Mouse (Mus musculus) MEL (cell line): ENCODE measurements at regions not wholly inside any gene's neighbourhood (a gene's known extent, or its start where the extent isn't known, plus 50 kb on each side); places are given as distances from the start of the nearest gene placed in this dataset.

Experiments used
- DNase-seq: peaks from one replicate; pipeline ENCODE4 v3.0.0; 2011; ENCODE audit warnings: low read depth, low spot score
- H3K27ac ChIP-seq: 2 replicates; pipeline ENCODE4 v1.5.1; 2012; ENCODE audit warnings: low read depth, mild to moderate bottlenecking, control low read depth, low read length, moderate library complexity; ENCODE audit not compliant: control insufficient read depth
- H3K27me3 ChIP-seq, 2 experiments: fragments of 150-350 bp in 1 of 2; sonication (generic) in 1 of 2; 2 replicates each; pipeline ENCODE4 v1.6.1; 2012; ENCODE audit warnings: low read length in 2 of 2, mild to moderate bottlenecking in 2 of 2, improper control_type of control experiment in 1 of 2, moderate library complexity in 1 of 2; ENCODE audit not compliant: insufficient read depth in 2 of 2, control insufficient read depth in 1 of 2
- H3K36me3 ChIP-seq, 2 experiments: 2 replicates each; pipeline ENCODE4 v1.6.1; 2012 to 2014; ENCODE audit warnings: low read length in 2 of 2, improper control_type of control experiment in 1 of 2, inconsistent platforms in 1 of 2, mild to moderate bottlenecking in 1 of 2; ENCODE audit not compliant: insufficient read depth in 2 of 2, control insufficient read depth in 1 of 2
- H3K4me1 ChIP-seq, 2 experiments: fragments of 150-350 bp in 1 of 2; sonication (generic) in 1 of 2; 2 replicates each; pipeline ENCODE4 v1.6.1; 2012; ENCODE audit warnings: low read length in 2 of 2, improper control_type of control experiment in 1 of 2, mild to moderate bottlenecking in 1 of 2; ENCODE audit not compliant: insufficient read depth in 2 of 2, control insufficient read depth in 1 of 2
- H3K4me3 ChIP-seq, 2 experiments: fragments of 150-350 bp in 1 of 2; sonication (generic) in 1 of 2; 2 replicates each; pipeline ENCODE4 v1.5.1; 2012; ENCODE audit warnings: low read depth in 2 of 2, low read length in 2 of 2, mild to moderate bottlenecking in 2 of 2, moderate library complexity in 2 of 2, control low read depth in 1 of 2, improper control_type of control experiment in 1 of 2; ENCODE audit not compliant: control insufficient read depth in 1 of 2, insufficient read depth in 1 of 2
- H3K79me2 ChIP-seq: 2 replicates; pipeline ENCODE4 v1.6.1; 2012; ENCODE audit warnings: mild to moderate bottlenecking, low read length, moderate library complexity; ENCODE audit not compliant: control insufficient read depth, poor library complexity, insufficient read depth
- H3K9ac ChIP-seq: 2 replicates; pipeline ENCODE4 v1.6.1; 2012; ENCODE audit warnings: low read depth, mild to moderate bottlenecking, control low read depth, low read length, moderate library complexity; ENCODE audit not compliant: control insufficient read depth, poor library complexity, severe bottlenecking
- H3K9me3 ChIP-seq: fragments of 150-350 bp; sonication (generic); replicated peaks from 2 replicates; pipeline ENCODE4 v1.6.1; 2012; ENCODE audit warnings: mild to moderate bottlenecking, low read length, improper control_type of control experiment, moderate library complexity; ENCODE audit not compliant: insufficient read depth
- CHD2 ChIP-seq: IDR thresholded peaks from 2 replicates; pipeline ENCODE4 v1.6.1; 2011; ENCODE audit warnings: low read length, improper control_type of control experiment
- CTCF ChIP-seq, 3 experiments: IDR thresholded peaks in 2 of 3; conservative IDR thresholded peaks in 1 of 3; 2 replicates each; pipeline ENCODE4 v1.5.1; 2011 to 2012; ENCODE audit warnings: low read length in 3 of 3, low read depth in 2 of 3, mild to moderate bottlenecking in 2 of 3, improper control_type of control experiment in 1 of 3, inconsistent platforms in 1 of 3, mixed read lengths in 1 of 3, moderate library complexity in 1 of 3; ENCODE audit not compliant: control insufficient read depth in 1 of 3, insufficient read depth in 1 of 3, poor library complexity in 1 of 3, severe bottlenecking in 1 of 3
- ELF1 ChIP-seq: IDR thresholded peaks from 2 replicates; pipeline ENCODE4 v1.6.1; 2014; ENCODE audit warnings: low read depth, mild to moderate bottlenecking, inconsistent platforms, low read length, improper control_type of control experiment, moderate library complexity
- EP300 ChIP-seq, 2 experiments: IDR thresholded peaks; 2 replicates each; pipeline ENCODE4 v1.6.1; 2011; ENCODE audit warnings: improper control_type of control experiment in 2 of 2, low read length in 2 of 2, low read depth in 1 of 2, mild to moderate bottlenecking in 1 of 2
- ETS1 ChIP-seq: IDR thresholded peaks from 2 replicates; pipeline ENCODE4 v1.6.1; 2012; ENCODE audit warnings: low read depth, mild to moderate bottlenecking, inconsistent platforms, low read length, improper control_type of control experiment, moderate library complexity
- HCFC1 ChIP-seq: IDR thresholded peaks from 2 replicates; pipeline ENCODE4 v1.6.1; 2012; ENCODE audit warnings: low read depth, mild to moderate bottlenecking, inconsistent platforms, low read length, improper control_type of control experiment, moderate library complexity
- JUND ChIP-seq: IDR thresholded peaks from 2 replicates; pipeline ENCODE4 v1.6.1; 2011; ENCODE audit warnings: low read depth, mild to moderate bottlenecking, improper control_type of control experiment, low read length
- MAFK ChIP-seq: IDR thresholded peaks from 2 replicates; pipeline ENCODE4 v1.6.1; 2011; ENCODE audit warnings: low read depth, mild to moderate bottlenecking, low read length, improper control_type of control experiment, borderline replicate concordance
- MAX ChIP-seq: IDR thresholded peaks from 2 replicates; pipeline ENCODE4 v1.6.1; 2011; ENCODE audit warnings: low read length, improper control_type of control experiment
- MEF2A ChIP-seq: IDR thresholded peaks from 2 replicates; pipeline ENCODE4 v1.6.1; 2014; ENCODE audit warnings: low read depth, mild to moderate bottlenecking, inconsistent platforms, low read length, improper control_type of control experiment; ENCODE audit not compliant: poor library complexity, insufficient replicate concordance, severe bottlenecking; ENCODE audit errors: extremely low read depth
- MXI1 ChIP-seq: IDR thresholded peaks from 2 replicates; pipeline ENCODE4 v1.6.1; 2011; ENCODE audit warnings: mild to moderate bottlenecking, low read depth, low read length, improper control_type of control experiment
- MYB ChIP-seq: IDR thresholded peaks from 2 replicates; pipeline ENCODE4 v1.6.1; 2011; ENCODE audit warnings: mild to moderate bottlenecking, low read depth, low read length, improper control_type of control experiment
- MYC ChIP-seq: IDR thresholded peaks from 2 replicates; pipeline ENCODE4 v1.6.1; 2011; ENCODE audit warnings: low read depth, mild to moderate bottlenecking, low read length, improper control_type of control experiment, moderate library complexity
- NRF1 ChIP-seq: IDR thresholded peaks from 2 replicates; pipeline ENCODE4 v1.6.1; 2014; ENCODE audit warnings: low read depth, mild to moderate bottlenecking, inconsistent platforms, low read length, improper control_type of control experiment, moderate library complexity; ENCODE audit not compliant: poor library complexity, insufficient read depth, severe bottlenecking
- POLR2A ChIP-seq, 2 experiments: IDR thresholded peaks; 2 replicates each; pipeline ENCODE4 v1.6.1; 2011 to 2012; ENCODE audit warnings: low read length in 2 of 2, mild to moderate bottlenecking in 2 of 2, control low read depth in 1 of 2, improper control_type of control experiment in 1 of 2, low read depth in 1 of 2, moderate library complexity in 1 of 2; ENCODE audit not compliant: control insufficient read depth in 1 of 2, insufficient read depth in 1 of 2, poor library complexity in 1 of 2
- POLR2AphosphoS5 ChIP-seq: IDR thresholded peaks from 2 replicates; pipeline ENCODE4 v1.6.1; 2012; ENCODE audit warnings: low read depth, borderline replicate concordance, mild to moderate bottlenecking, inconsistent platforms, low read length, moderate library complexity, mixed read lengths
- SIN3A ChIP-seq: IDR thresholded peaks from 2 replicates; pipeline ENCODE4 v1.6.1; 2012; ENCODE audit warnings: low read length, improper control_type of control experiment, inconsistent platforms
- TBP ChIP-seq: IDR thresholded peaks from 2 replicates; pipeline ENCODE4 v1.8.0; 2011; ENCODE audit warnings: low read depth, low read length, improper control_type of control experiment
- TCF12 ChIP-seq: IDR thresholded peaks from 2 replicates; pipeline ENCODE4 v1.6.1; 2014; ENCODE audit warnings: low read depth, mild to moderate bottlenecking, inconsistent platforms, low read length, improper control_type of control experiment, moderate library complexity
- ZC3H11A ChIP-seq: IDR thresholded peaks from 2 replicates; pipeline ENCODE4 v1.6.1; 2012; ENCODE audit warnings: low read depth, mild to moderate bottlenecking, inconsistent platforms, low read length, improper control_type of control experiment
- ZMIZ1 ChIP-seq: IDR thresholded peaks from 2 replicates; pipeline ENCODE4 v1.6.1; 2012; ENCODE audit warnings: low read depth, mild to moderate bottlenecking, inconsistent platforms, low read length, improper control_type of control experiment, moderate library complexity
- ZNF384 ChIP-seq: IDR thresholded peaks from 2 replicates; pipeline ENCODE4 v1.6.1; 2012; ENCODE audit warnings: low read depth, mild to moderate bottlenecking, inconsistent platforms, low read length, improper control_type of control experiment

- H3K4me3 ChIP-seq: no peak overlapping the region
- H3K36me3 ChIP-seq: no peaks in the 10 kb centered on the region
- no peak for DNase-seq
- TF ChIP-seq CTCF (IDR thresholded peaks at IDR 0.05 in 2 of 3, conservative IDR thresholded peaks at IDR 0.05 in 1 of 3; ENCODE audit: control insufficient read depth in 1 of 3, insufficient read depth in 1 of 3, low read depth in 2 of 3, low read length in 3 of 3, poor library complexity in 1 of 3, severe bottlenecking in 1 of 3) (no peak), ELF1 (no peak), MYB (no peak), MEF2A (no peak), TCF12 (no peak), EP300 (IDR thresholded peaks at IDR 0.05; ENCODE audit: low read depth in 1 of 2, low read length in 2 of 2) (no peak), SIN3A (no peak), JUND (no peak), POLR2AphosphoS5 (no peak), NRF1 (no peak)
- no peak overlapping the region for H3K9ac ChIP-seq
- H3K27me3 ChIP-seq: peaks cover 0 to 3% of the 10 kb centered on the region in 2 experiments; a peak in 2 of 4 replicates
- no peaks in the 10 kb centered on the region for H3K79me2 ChIP-seq
- no peaks in the 10 kb centered on the region for H3K9me3 ChIP-seq
- H3K4me1 ChIP-seq: no peaks in the 10 kb centered on the region
- H3K27ac ChIP-seq: no peak overlapping the region
These were observed 70.5 kb upstream of the Pdk4 start for GRCm38 (mm10) chr6:5566582-5566981.

DNA sequence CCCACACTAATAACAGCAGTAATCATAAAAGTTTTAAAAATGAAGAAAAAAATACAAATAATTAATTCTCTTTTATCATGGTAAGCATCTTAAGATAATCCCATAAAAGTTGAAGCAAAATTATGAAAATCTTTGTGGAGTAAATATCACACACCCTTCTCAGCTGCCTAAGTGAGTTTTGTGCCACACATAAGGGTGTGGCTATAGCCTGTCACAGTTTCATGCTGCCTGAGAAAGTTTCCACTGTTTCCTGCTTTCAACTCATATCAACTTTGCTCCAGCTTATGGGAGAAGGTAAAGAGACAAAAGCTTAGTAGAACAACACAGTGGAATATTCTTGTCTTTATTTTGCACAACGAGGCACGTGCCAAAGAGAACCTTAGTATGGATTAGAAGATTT is 68.9 kb upstream of the Pdk4 start:
- H3K9ac ChIP-seq: no peak overlapping the region
- no peaks in the 10 kb centered on the region for H3K79me2 ChIP-seq
- TF ChIP-seq TCF12 (no peak), MXI1 (no peak), ZMIZ1 (no peak)
- H3K4me1 ChIP-seq: no peaks in the 10 kb centered on the region
- H3K27ac ChIP-seq: no peak overlapping the region
- H3K36me3 ChIP-seq: no peaks in the 10 kb centered on the region
- no peaks in the 10 kb centered on the region for H3K9me3 ChIP-seq
- no peak overlapping the region for H3K4me3 ChIP-seq
- peaks cover 0 to 3% of the 10 kb centered on the region in 2 experiments; a peak in 2 of 4 replicates for H3K27me3 ChIP-seq
- DNase-seq: no peak

DNA sequence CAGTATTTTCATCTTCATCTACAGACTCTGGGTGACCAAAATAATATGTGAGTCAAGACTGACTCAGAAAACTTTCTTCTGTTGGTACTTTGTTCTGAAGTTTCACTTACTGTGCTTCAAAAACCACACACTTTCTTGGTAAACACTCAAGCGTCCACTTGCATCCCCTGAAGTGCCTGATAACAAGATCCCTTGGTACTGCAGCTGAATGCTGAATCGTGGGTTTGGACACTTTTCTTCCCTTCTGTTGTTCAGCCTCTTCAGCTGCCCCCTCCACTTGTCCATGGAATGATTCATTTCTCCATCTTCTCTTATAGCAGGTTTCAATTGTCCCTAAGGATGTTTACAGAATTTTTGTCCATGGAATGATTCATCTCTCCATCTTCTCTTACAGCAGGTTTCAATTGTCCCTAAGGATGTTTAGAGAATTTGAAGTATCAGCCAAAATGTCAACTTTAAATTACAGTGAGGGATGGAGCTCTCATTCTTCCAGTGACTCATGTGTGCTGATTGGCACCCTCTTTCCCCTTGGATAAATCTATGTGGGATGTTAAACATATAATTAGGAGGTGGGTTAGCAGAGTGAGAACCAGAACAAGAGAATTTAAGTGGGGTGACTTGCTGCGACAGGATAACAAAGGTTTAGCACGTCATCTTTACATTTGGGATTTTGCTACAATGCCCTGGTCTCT is 57.7 kb upstream of the Pdk4 start:
- H3K27ac ChIP-seq: no peak overlapping the region
- no peaks in the 10 kb centered on the region for H3K27me3 ChIP-seq
- H3K36me3 ChIP-seq: no peaks in the 10 kb centered on the region
- no peak overlapping the region for H3K9ac ChIP-seq
- no peaks in the 10 kb centered on the region for H3K4me1 ChIP-seq
- DNase-seq: no peak
- no peaks in the 10 kb centered on the region for H3K9me3 ChIP-seq
- no peaks in the 10 kb centered on the region for H3K79me2 ChIP-seq
- no peak overlapping the region for H3K4me3 ChIP-seq
- TF ChIP-seq CHD2 (no peak), TCF12 (no peak), HCFC1 (no peak), MAX (no peak), MAFK (no peak), TBP (no peak), ETS1 (no peak), SIN3A (no peak), MYB (no peak), ZC3H11A (no peak), POLR2A (IDR thresholded peaks at IDR 0.05; ENCODE audit: control insufficient read depth in 1 of 2, insufficient read depth in 1 of 2, low read depth in 1 of 2, low read length in 2 of 2, poor library complexity in 1 of 2) (no peak), MYC (no peak), ZNF384 (no peak)
